Mouse (Mus musculus) kidney, adult 9 months (tissue): ENCODE measurements around the gene 4930430F08Rik.
A peak's percentile ranks its signal among the peaks of the same experiment; 100 is the strongest.
"Not testable (repeated sequence)": the region's sequence is repeated elsewhere in the genome, so short reads cannot be mapped to it uniquely, and the experiment has no call there.

Experiments
- DNase-seq: peaks from one replicate; pipeline ENCODE4 v3.0.0; 2022

The 4930430F08Rik gene

DNA sequence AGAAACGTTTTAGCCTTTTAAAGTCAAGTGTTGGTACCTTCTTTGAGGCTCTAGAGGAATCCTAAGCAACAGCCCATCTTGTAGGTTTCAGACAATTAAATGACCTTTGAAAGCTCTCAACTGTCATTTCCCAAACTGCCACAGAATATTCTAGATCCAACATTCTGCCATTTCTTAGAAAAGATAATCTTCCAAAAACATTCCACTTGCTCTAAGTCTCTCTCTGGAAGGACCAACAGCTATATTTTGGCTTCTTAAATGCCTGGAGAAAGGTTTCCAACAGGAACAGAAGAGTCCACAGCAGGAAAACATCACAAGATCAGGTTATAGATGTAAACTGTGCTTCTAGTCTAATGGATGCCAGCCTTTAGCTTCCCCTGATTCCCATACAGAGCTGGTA lies at the start of gene 4930430F08Rik, which contains the start of gene 1700017N19Rik:
TSS of gene 4930430F08Rik (minus strand) at position 101 of the 400 bp plus-strand sequence.
TSS of gene 1700017N19Rik (plus strand) at position 162 of the 400 bp plus-strand sequence.
- no peak for DNase-seq

DNA sequence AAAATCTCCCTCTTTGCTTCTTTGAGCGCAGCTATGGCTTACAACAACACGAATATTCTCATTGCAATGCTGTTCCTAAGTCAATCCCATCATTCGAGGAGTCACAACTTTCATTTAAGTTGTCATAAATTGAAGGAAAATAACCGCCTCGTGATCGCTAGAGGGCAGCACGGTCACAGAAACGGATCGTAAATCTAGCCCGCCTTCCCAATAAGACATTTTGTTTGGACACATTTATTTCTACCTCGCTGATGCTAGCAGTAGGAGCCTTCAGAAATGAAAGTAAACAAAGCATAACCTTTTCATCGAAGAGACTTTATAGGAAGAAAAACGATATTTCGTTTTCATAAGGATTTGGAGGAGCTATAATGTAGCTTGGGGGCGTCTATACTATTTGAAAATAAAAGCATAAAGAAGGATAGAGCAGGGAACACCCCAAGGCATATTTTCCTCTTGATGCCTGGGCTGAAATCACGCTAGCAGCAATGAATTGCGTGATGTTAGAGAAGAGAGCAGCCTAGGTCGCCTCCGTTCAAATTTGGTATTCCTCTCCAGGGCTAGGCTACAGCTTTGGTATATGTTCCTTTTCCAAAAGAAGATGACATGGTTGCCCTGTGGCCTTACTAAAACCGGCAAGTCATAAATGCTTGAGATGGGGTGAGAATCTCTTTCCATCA lies 39.7 kb upstream of the 4930430F08Rik start:
- peak; percentile 20 for DNase-seq

DNA sequence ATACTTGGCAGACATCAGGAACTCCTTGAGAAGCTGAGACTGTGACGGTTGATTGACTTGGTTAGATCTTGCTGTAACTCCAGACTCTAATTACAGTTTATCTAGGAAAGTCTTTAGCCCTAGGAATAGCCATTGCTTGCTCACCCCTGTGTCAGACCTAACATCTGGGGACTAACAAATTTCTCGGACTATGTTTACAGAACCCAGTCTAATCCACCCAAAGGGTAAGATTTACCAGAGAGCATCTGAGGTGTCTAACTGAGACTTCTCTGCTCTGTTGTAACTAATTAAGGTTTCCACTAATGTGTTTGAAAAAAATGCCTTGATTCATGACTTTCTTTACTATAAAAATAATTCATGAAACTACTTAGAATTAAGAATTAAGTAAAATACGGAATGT lies 32.3 kb upstream of the 4930430F08Rik start:
- DNase-seq: no peak

DNA sequence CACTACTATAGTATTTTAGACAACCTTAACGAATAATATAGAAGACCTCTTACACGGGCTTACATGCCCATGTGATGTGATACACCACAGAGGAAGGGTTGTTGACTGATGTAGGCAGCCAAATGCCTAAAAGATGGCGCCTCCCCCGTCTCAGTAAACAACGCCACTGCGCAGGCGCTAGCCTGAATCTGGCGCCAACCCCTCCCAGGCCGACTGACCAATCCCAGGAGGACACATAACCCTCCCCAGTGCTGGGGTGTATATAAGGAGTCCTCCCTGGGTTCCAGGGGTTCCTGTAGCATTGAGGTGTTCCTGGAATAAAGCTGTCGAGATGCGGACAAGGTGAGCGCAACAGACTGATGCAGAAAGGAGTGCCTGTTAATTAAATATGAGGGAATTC lies 29.8 kb upstream of the 4930430F08Rik start:
- DNase-seq: no peak

DNA sequence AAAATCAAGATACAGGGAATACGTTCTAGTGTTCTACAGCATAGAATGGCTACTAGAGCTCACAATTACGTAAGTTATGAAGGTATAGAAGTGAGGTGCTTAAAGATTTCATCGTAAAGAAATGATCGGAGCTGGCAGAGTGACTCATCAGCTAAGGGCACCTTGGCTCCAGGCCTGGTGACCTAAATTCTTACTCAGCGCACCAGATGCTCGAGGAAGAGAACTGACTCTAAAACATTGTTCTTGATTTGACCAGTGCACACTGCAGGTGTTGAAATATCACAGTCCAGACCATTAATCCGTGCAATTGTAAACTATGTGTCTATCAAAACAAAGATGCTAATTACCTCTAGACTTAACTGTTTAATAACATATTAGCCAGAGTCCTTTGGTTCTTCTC lies 29.3 kb upstream of the 4930430F08Rik start:
- DNase-seq: no peak

DNA sequence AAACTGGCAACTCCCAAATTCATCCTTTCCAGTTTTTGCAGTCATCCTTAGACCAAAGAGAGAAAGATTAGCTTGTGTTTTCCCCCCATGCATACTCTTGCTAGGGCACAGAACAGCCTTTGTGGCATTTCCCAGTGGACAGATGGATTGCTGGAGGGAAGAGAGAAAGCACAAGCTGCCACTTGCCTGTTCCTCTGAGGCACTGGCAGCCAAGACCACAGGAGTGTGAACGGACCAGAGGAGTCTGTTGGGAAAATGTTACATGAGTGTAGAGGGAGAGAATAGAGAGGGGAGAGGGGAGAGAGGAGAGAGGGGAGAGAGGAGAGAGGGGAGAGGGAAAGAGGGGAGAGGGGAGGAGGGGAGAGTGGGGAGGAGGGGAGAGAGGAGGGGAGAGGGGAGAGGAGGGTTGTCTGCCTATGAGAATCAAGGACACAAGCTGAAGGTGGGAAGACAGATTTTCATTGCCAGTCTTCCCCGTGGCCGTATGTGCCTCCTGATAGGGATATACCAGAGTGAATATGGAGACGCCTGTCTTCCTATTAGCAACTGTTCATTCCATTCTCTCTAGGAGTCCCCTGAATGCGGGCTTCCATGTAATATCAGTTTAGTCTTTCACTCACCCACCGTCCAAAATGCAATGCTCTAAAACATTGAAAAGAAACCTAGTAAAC lies 27.1 kb upstream of the 4930430F08Rik start:
- DNase-seq: no peak

DNA sequence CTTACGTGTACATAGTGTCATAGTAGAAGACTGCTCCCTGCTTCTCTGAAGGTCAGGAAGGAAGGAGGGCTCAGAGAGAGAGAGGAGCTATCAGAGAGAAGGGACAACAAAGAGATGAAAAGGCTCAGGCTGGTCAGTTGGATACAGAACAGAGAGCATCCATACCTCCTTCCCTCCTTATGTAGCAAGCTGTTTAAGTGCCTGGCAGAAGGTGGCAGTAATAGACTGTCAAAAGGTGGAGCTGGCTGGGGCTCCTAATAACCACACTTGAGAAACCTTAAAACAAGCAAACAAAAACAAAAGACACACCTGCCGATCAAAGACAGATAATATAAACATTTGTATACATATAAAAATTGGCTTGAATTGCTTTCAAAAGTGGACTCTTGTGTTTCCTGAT lies 14.0 kb upstream of the 4930430F08Rik start:
- DNase-seq: no peak

DNA sequence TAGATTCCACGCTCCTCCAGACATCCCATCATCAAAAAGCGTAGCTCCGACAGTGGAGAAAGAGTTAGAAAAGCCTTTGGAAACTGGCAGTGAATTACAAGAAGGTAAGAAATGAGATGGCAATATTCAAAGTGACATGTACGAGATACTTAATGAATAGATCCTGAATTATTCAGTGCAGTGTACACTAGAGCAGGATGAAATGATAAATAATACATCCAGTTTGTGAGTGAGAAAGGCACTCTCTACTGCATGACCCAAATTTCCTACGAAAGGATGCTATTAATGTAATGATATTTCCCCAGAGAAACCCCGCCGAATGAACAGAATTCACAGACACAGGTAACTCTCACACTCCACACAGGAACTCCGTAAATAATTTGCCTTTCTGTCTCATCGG lies 13.3 kb upstream of the 4930430F08Rik start:
- DNase-seq: no peak

DNA sequence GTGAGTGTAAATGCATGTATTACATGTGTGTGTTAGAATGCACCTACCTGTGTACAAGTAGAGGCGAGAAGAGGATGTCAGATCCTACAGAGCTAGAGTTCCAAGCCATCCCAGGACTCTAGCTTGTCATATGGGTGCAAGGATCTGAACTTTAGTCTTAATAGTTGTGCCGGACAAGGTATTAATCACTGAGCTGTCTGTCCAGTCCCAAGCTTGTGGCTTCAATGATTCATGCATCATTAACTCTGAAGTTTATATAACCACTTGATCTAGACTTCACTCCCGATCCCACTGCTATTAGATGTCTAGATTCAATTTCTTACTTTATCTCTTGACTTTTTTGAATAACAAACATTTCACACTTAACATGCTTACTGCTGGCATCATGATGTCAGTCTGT lies 8.1 kb upstream of the 4930430F08Rik start:
- DNase-seq: no peak

DNA sequence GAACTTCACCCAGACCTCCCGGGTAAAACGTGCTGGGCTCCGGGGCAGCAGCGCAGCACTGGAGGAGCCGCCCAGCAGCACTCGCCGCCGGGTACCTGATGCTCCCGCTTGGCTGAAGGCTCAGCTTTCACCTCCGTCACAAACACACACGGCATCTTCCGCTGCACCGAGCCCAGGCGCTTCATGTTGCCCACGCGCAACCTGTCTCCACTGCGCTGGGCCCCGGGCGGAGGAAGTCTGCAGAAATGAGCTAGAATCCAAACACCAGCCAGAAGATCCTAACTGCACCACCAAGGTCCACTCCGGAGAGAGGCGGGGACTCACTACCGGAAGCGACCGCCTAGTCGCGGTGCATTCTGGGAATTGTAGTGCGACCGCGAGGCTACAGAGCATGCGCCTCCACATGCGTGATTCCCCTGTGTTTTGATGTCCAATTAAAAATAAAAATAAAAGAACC lies 1.3 kb downstream of the 4930430F08Rik start:
- DNase-seq: peak; percentile 88

DNA sequence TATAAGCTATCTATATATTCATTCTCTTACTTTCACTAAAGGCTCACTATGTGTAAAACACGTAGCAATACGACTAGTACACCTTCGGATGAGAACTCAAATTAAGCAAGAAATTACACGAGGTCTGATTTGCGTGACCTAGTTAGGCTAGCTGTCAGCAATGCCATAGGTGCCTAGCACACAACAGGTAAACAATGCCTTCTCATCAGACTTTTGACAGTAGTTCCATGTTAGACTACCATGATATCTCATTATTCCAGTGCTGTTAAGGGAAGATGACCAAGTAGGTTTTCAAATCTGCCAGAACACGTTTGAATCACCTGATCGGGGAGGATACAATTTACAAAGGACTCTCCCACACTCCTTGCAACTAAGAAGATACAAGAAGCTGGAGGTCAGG lies 1.7 kb downstream of the 4930430F08Rik start:
- DNase-seq: no peak

DNA sequence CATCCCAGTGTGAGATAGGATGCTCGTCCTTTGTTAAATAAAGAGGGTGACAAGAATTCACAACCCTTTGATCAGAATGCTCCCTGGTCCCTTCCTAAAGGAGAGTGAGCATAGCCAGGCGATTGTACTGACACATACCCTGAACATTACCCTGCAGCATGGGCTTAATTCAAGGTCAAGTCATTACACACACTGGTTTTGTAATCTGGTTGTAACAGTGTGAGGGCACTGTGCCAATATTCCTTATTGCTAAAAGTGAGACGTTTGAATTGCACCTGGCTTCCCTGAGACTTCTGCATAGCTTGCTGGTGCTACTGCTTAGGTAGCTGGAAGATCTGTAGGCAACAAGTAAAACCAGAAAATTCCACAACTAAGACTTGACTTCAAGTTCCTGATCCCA lies 6.0 kb downstream of the 4930430F08Rik start:
- no peak for DNase-seq

DNA sequence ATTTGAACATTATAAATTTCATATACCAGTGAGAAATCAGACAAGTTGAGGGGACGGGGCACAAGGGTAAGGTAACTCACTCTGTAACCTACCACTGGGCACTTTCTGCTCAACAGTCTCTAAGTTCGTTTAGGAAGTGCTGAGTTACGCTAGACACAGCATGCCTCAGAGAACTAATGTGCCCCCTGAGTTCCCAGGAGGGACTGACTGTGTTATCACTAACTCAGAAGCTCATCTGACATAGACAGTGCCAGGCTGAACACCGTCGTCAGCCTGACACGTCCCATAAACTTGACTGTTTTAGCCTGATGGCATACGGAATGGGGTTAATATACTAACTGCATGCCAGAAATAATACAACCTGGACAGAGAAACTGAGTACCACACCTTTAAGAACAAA lies 14.9 kb downstream of the 4930430F08Rik start:
- DNase-seq: no peak

DNA sequence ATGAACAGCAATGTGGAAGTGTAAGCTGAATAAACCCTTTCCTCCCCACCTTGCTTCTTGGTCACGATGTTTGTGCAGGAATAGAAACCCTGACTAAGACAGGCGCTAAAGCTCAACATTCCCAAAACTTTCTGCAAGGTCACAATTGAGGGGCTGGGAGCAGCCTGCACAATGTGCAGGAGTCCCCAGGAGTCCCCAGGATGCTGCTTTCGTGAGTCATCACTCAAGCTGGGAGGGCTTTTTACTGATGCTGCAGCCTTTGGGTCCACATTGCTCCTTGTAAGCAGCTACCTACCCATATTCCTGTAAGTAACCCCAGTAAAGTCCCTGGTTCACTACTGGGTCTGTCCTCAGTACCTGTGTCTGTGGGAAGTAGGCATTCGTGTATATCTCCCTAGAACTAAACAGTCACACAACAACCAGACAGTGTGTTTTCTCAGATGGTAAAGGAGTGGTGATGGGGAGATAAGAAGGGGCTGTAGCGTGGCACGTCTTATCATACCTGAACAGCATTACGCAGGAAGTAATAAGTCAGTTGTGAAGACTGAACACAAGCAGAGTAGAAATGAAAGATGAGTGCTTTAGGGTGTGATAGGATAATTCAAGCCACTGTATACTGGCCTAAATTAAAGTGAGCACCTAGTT lies 15.6 kb downstream of the 4930430F08Rik start:
- DNase-seq: no peak

DNA sequence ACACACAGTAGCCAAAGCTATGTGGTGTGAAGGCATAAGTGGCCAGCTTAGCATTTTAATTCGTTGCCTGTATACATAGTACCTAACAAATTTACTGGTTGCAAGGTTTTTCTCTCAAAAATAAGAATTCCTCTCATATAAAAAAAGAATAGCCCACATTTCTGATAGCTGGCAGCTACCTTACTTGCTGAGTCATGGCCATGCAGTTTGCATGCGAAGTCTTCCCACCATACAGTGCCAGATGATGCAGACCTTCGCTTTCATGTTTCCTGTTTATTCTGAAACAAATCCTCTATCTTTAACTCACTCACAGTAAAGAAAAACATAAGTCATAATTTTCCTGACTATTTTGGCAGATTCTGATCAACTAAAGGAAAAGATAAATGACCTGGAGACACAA lies 18.5 kb downstream of the 4930430F08Rik start:
- no peak for DNase-seq

DNA sequence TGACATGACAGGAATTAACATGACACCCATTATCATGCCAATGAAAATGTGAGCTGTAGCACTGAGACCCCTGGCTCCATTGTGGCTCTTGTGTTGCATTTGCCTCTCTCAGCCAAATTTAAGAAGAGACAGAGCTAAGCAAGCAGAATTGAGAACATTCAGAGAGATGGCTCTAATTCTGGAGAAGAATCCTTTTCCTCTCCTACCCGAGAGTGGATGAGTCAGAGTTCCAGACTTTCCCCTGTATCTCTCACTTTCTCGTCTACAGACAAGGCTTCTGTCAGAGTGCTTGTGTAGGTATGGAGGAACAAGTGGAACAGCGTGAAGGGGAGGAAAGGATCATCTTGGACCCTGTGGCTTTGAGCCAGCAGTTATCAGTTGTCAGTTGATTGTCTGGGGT lies 26.1 kb downstream of the 4930430F08Rik start:
- DNase-seq: no peak

DNA sequence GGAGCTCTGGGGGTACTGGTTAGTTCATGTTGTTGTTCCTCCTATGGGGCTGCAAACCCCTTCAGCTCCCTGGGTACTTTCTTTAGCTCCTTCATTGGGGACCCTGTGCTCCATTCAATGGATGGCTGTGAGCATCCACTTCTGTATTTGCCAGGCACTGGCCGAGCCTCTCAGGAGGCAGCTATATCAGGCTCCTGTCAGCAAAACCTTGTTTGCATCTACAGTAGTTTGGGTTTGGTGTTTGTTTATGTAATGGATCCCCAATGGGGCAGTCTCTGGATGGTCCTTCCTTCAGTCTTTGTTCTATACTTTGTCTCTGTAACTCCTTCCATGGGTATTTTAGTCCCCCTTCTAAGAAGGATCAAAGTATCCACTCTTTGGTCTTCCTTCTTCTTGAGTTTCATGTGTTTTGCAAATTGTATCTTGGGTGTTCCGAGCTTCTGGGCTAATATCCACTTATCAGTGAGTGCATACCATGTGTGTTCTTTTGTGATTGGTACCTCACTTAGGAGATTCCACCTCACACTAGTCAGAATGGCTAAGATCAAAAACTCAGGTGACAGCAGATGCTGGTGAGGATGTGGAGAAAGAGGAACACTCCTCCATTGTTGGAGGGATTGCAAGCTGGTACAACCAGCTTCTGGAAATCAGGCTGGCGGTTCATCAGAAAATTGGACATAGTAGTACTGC lies 29.9 kb downstream of the 4930430F08Rik start:
- not testable (repeated sequence) for DNase-seq

DNA sequence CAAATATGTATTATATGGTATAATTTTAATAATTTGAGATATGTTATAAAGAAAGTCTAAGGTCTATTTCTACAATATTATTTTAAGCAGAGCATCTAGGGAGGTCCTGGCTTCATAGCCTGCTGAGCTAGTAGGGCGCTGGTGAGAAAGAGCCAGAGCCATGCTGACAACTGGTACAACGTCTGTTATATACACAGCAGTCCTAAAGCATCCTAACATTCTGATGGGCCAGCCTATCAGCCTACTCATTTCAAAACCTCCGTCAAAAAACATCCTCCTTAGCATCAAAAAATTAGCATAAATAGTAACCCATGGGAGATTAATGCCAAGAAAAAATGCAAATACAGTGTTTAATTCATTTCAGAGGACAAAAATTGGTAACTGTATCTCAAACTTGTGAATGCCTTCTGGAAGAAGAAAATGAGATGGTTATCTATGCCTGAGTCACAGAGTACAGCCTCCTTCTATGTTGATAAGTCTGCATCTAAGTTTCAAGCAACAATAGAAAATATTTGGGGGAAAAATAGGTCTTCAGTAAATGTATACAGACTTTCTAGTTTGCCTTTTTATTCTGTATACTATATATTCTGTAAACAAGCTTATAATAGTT lies 33.6 kb downstream of the 4930430F08Rik start:
- no peak for DNase-seq

DNA sequence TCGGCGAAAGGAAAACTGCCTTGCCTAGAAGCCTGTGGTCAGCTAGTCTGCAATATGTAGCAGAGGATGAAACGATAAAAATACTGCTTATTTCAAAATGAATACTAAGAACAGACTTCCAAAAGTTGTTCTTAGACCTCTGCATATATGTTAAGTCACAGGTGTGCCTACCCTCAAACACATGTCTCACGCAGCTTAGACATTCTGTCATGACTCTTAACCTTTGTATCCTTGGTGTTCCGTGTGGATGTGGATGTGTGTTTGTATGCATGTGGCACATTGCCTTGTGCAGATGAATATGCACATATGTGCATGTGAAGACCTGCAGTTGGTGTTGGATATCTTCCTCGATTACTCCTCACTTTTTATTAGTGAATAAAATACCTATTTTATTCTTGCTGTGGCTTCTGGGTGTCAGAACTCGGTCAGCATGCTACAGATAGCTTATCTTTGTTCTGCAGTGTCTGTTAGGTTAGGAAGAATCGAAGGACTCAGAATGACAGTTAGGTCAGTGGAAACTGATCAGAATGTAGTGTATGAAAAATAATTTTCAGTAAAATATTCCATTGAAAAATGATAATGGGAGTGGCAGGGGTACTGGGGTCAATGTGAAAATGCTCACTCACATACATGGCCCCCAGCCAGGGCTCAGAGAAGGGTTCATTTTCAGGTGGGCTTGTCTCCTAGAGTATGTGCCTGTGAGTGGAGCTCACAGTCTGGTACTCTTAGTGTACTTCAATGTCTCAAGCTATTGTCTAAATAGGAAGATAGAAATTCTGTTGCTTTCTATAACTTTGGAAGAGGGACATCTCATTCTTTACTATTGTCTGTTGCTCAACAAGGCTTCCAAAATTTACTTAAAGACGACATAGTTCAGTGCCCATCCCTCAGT lies 65.5 kb downstream of the 4930430F08Rik start:
- no peak for DNase-seq

DNA sequence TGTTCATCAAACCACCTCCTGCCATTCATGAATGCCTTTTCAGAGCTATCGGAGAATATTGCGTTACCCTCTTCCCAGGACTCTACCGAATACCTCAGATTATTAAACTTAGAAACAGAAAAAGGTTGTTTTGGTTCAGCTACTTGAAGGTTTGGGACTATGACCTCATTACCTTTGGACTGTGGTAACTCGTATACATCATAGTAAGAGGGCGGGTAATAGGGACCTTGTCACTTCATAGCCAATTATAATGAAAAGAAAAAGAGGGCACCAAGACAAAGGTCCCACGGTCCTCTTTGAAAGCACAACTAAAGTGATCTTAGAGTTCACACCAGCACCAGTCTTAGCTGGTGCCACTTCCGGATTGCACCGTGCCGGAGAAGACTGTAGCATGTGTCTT lies 67.9 kb downstream of the 4930430F08Rik start:
- peak; percentile 27 for DNase-seq
